Mouse (Mus musculus): ENCODE measurements around the gene Snrnp35.
"Not testable (repeated sequence)": the region's sequence is repeated elsewhere in the genome, so short reads cannot be mapped to it uniquely, and the experiment has no call there.

Snrnp35 gene

GRCm38 (mm10) chr5:124482966-124483654, at the start of gene Snrnp35:
TSS of gene Snrnp35 (plus strand) at chr5:124483134.
- peak; percentile 76 to 80 for DNase-seq (ENCODE audit: low spot score in 2 of 2)

- DNase-seq (ENCODE audit: low spot score in 2 of 2), result no peak
Measured at GRCm38 (mm10) chr5:124438229-124438628, 44.7 kb upstream of the Snrnp35 start.

DNA sequence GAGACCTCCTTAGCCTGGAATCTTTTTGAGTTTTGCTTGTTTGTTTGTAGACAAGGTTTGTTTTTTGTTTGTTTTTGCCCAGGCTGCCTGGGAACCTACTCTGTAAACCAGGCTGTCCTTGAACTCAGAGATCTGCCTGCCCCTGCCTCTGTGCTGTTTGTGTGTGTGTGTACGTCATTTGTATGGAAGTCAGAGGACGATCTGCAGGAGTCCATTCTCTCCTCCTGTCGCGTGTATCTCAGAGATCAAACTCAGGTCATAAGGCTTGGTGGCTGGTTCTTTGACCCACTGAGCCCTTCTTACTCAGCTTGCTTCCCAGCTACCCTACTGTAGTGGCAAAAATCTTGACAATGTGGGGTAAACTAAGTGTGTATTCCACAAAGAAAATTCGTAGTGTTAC, 44.2 kb upstream of the Snrnp35 start:
- DNase-seq (ENCODE audit: low spot score in 2 of 2), result no peak

GRCm38 (mm10) chr5:124439447-124440093, 43.4 kb upstream of the Snrnp35 start, which contains the start of gene Kmt5a:
TSS of gene Kmt5a (plus strand) at chr5:124439930.
- DNase-seq (ENCODE audit: low spot score in 2 of 2), result peak; percentile 89 to 90

DNA sequence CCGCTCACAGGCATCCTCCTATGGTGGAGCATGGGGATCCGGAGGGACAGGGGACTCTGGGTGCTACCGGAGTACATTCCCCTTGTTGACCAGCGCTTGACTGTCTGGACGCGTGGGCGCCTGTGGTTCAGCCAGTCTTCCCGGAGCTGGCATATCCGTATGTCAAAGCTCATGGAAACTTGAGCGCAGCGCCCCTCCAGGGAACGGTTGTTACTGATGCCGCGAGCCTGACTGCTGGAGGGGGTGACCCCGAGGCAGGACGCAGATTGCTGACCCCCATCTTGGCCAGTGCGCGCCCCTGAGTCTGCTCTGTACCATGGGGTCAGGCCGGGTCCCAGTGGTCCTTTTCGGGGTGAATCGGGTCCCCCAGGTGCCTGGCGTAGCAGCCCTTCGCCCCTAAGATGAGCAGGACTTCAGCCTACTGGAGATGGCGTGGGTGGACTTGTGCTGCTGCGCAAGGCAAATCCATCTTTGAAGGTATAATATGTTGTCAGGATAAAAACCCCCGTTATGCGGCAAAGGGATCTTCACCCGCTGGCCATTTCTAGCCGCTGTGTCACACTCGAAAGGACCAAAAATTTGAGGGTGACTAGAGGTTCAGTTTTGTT, 42.7 kb upstream of the Snrnp35 start:
- no peak for DNase-seq (ENCODE audit: low spot score in 2 of 2)

GRCm38 (mm10) chr5:124442628-124443027, 40.3 kb upstream of the Snrnp35 start:
- no peak for DNase-seq (ENCODE audit: low spot score in 2 of 2)

DNA sequence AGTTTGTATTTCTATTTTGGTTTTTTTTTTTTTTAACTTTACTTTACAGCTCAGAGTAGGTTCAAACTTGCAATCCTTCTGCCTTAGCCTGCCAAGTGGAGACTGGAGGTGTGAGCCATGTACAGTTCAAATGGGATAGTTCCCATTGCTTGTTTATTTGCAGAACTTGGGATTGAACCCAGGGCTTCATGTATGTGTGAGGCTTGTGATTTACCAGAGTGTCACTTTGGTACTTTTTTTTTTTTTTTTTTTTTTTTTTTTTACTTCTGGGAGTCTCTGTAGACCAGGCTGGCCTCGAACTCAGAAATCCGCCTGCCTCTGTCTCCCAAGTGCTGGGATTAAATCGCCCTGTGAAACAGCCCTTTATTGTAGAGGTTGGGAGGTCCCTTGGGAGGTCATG, 38.7 kb upstream of the Snrnp35 start:
- DNase-seq (ENCODE audit: low spot score in 2 of 2), result no peak

GRCm38 (mm10) chr5:124444661-124445561, 38.0 kb upstream of the Snrnp35 start:
- DNase-seq (ENCODE audit: low spot score in 2 of 2), result no peak

DNA sequence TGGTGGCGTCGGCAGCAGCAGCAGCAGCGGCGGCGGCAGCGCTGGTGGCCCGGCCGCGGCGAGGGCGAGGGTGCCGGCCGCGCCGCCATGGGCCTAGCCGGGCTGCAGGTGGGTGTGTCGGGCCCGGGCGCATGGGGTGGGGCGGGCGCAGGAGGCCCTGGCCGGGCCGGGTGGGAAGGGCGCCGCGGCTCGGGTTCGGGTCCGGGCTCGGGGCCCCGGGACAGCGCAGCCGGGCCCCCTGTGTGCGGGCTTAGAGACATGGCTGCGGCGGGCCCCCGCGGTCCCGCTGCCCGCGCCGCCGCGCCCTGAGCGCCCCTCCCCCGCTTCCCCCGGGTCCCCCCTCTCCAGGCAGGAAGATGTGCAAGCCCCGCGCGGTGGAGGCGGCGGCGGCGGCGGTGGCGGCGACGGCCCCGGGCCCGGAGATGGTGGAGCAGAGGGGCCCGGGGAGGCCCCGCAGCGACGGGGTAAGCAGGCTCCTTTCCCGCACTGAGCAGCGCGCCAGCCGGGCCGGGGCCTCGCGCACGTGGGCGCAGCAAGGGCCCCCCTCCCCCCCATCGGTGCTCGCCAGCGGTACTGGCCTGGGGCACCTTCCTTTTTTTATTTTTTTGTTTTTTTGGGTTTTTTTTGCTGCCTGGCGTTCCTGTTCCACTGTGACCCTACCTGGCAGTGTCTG, 37.2 kb upstream of the Snrnp35 start:
- DNase-seq (ENCODE audit: low spot score in 2 of 2), result no peak

GRCm38 (mm10) chr5:124446301-124446881, 36.5 kb upstream of the Snrnp35 start:
- DNase-seq (ENCODE audit: low spot score in 2 of 2), result no peak

DNA sequence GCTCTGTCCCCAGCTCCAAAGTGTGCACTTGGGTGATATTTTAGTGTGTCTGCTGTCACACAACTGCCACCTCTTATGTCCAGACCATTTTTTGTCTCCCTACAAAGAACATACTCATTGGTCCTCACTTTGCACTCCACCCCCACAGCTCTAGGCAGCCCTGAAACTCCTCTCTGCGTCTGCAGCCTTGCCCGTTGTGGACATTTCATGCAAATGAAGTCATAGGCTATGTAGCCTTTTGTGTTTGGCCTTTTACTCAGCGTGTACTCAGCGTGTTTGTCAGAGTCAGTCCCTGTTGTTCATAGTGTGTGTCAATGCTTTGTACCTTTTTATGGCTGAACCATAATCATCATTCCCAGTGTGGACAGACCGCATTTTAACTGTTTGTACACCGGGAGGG, 33.4 kb upstream of the Snrnp35 start:
- DNase-seq (ENCODE audit: low spot score in 2 of 2), result no peak

GRCm38 (mm10) chr5:124450051-124450450, 32.9 kb upstream of the Snrnp35 start:
- no peak for DNase-seq (ENCODE audit: low spot score in 2 of 2)

- no peak for DNase-seq (ENCODE audit: low spot score in 2 of 2)
Measured at GRCm38 (mm10) chr5:124450641-124451340, 32.1 kb upstream of the Snrnp35 start.

DNA sequence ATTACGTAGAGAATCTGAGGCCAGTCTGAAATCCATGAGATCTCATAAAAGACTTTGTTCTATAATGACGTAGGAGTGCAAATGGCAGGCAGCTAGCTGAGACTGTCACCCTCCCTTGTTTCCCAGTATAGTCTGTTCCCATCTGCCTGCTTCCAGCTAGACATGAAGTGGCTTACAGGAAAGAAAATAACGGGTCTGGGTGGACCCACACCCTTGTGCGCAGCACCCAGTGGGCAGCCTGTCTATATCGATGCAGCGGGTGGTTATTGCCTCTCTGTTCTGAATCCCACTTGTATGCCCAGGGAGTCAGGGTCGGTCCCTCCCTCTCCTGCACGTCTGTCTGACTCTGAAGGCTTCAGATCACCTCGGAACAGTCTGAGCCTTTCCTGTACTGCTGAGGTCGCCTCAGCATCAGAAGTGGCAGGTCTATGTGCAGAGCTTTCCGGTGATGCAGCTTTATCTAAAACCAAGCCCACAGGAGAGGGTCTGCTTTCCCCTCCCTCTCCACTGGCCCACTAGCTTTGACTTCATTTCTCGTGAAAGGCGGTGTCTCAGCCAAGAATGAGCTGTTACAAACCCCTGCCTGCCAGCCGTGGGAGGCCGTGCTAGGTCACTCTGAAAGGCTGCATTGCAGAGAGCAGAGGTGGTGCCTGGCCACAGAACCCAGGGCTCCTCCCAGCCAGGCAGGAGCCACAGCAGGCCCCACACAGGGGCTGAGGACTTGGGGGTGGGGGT, 30.3 kb upstream of the Snrnp35 start:
- DNase-seq (ENCODE audit: low spot score in 2 of 2), result no peak

DNA sequence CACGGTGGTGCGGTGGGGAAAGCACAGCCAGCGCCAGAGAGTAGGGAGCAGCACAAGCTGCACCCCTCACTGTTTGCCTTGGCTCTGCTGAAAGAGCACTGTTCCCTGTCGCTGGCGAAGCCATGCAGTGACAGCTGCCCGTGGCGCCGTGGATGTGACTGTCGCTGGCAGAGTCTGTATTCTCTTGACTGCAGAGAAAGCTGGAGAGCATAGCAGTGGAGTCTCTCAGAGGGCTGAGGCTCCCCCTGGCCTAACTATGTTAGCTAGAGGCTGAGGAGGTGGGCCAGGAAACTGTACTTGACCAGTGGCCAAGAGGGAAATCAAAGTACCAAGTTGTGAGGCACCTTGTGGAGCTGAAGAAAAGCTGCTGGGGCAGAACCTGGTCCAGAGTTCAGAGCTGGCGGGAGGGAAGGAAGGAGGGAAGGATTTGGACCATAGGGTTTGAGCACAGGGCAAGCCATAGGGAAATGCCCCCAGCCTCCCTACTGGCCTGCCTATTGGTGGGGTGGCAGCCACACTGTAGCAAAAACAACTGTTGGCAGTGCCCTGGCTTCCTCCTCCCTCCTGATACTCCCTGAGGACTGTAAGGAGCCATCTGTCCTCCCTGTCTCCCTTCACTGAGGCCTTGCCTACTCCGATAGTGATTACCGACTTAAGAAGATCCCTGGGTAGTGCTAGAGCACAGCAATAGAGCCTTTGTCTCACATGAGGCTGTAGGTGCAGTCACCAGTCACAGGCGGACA, 29.4 kb upstream of the Snrnp35 start:
- DNase-seq (ENCODE audit: low spot score in 2 of 2), result no peak

DNA sequence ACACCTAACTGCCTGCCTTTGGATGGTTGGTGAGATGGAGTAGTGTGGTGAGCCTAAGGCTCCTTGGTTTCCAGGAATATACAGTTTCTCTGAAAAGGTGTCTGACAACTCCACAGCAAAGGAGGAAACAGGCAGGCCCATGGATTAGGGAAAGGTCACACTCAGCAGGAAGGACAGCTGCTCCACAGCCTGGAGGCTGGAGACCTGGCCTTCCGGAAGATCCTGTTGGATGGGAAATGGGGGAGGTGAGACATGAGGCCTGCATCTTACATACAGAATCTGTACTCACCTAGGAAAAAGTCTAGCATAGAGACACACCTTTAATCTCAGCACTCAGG, 28.9 kb upstream of the Snrnp35 start:
- no peak for DNase-seq (ENCODE audit: low spot score in 2 of 2)

DNA sequence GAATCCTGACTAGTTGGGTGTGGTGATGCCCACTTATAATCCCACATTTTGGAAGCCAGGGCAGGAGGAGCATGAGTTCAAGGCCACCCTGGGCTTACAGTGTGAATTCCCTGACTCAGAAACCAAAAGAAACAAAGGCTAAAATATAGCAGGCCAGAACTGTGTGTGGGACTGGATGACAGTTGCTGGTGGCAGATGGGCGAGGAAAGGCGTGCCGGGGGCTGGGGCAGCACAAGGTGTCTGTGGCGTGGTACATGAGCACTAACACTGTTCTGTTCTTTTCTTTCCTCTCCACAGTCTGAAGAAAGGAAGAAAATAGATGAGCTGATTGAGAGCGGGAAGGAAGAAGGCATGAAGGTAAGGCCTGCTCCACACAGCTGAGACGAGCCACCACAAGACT, 26.2 kb upstream of the Snrnp35 start:
- DNase-seq (ENCODE audit: low spot score in 2 of 2), result no peak

GRCm38 (mm10) chr5:124460922-124461321, 22.0 kb upstream of the Snrnp35 start:
- not testable (repeated sequence) for DNase-seq (ENCODE audit: low spot score in 2 of 2)
